Mouse (Mus musculus) hindbrain, embryonic 10.5 days (tissue): ENCODE results near the gene Mturn. TPM values are rescaled to one million over a fixed set of nuclear protein-coding genes. Genes with fewer than 3 reads are reported as not detected.

Experiments used
- DNase-seq: peaks from one replicate; pipeline ENCODE4 v3.0.0-alpha.2; 2017; ENCODE audit warnings: low spot score
- H3K27ac ChIP-seq: fragments of 300-500 bp; sonication (generic); 2 replicates; pipeline ENCODE4 v1.5.1; 2016; ENCODE audit warnings: mild to moderate bottlenecking, moderate library complexity
- H3K27me3 ChIP-seq: fragments of 300-500 bp; sonication (generic); 2 replicates; pipeline ENCODE4 v1.6.1; 2016; ENCODE audit warnings: mild to moderate bottlenecking; ENCODE audit not compliant: poor library complexity, insufficient read depth, severe bottlenecking
- H3K36me3 ChIP-seq: fragments of 300-500 bp; sonication (generic); 2 replicates; pipeline ENCODE4 v1.6.1; 2016; ENCODE audit warnings: mild to moderate bottlenecking, moderate library complexity
- H3K4me1 ChIP-seq: fragments of 300-500 bp; sonication (generic); replicated peaks from 2 replicates; pipeline ENCODE4 v1.6.1; 2016; ENCODE audit warnings: mild to moderate bottlenecking
- H3K4me3 ChIP-seq: fragments of 300-500 bp; sonication (generic); 2 replicates; pipeline ENCODE4 v1.5.1; 2016; ENCODE audit warnings: mild to moderate bottlenecking, moderate library complexity
- H3K9me3 ChIP-seq: fragments of 300-500 bp; sonication (generic); 2 replicates; pipeline ENCODE4 v1.6.1; 2016; ENCODE audit warnings: mild to moderate bottlenecking, moderate library complexity
- WGBS: fragments of 180-500 bp; shearing (Covaris S2); methylation state at CpG from one replicate; pipeline ENCODE4 v1.1.7; 2016; 5-methylcytosine and 5-hydroxymethylcytosine counted together
- polyA plus RNA-seq: library from polyadenylated mRNA; unstranded; fragments of >200 nt; fragmentation: Nextera tagmentation; extraction: Ambion mirVana; gene quantifications from 2 replicates; pipeline ENCODE4 v1.2.1, GENCODE M21; 2016

The Mturn gene
- polyA plus RNA-seq, 1 experiment from 2014 or later: 26.4 TPM

DNA sequence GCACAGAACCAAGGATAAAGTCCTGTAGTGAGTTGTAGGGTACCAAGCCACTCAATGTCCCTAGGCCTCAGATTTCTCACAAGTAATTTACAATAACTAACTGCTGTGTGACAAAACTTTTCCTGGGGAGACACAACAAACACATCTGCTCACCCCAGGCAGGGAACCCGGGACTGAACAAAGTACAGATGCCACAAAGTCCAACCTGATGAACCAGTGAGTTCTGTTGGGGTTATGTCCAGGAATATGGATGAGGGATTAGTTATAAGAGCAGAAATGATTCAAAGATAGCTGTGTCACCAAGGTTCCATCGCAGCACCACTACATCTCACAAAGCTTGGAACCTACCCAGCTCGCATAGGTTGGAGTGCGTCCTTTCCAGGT is 39.8 kb downstream of the Mturn start:
- Histone ChIP-seq H3K27me3 (no peaks in the 10 kb centered on the region), H3K4me1 (peaks cover 6% of the 10 kb centered on the region), H3K9me3 (no peaks in the 10 kb centered on the region), H3K36me3 (no peaks in the 10 kb centered on the region), H3K4me3 (no peak overlapping the region), H3K27ac (no peak overlapping the region)
- no peak for DNase-seq
- 93% methylated on average over 4 of the region's 4 CpGs for WGBS

DNA sequence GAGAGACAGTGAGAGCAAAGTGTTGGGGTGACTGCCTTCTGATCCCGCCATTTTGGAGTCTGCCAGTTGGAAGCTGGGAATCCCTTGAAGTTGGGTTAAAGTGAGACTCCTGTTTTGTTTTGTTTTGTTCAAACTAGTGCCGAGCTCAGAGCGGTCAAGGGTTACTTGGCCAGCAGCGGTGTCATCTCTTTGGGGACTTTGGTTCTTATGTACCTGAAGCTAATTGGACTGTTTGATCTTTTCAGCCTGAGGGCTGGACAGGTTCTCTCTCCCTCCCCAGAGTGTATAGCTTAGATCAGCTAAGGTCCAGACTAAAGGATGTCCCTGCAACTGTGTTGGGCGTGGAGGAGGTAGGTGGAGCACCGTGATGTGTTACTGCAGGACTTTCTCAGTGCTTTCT is 44.9 kb downstream of the Mturn start:
- DNase-seq: no peak
- Histone ChIP-seq H3K27me3 (no peaks in the 10 kb centered on the region), H3K27ac (no peak overlapping the region), H3K4me3 (no peak overlapping the region), H3K4me1 (no peaks in the 10 kb centered on the region), H3K36me3 (no peaks in the 10 kb centered on the region), H3K9me3 (no peaks in the 10 kb centered on the region)
- WGBS: 83% methylated on average over 6 of the region's 6 CpGs

DNA sequence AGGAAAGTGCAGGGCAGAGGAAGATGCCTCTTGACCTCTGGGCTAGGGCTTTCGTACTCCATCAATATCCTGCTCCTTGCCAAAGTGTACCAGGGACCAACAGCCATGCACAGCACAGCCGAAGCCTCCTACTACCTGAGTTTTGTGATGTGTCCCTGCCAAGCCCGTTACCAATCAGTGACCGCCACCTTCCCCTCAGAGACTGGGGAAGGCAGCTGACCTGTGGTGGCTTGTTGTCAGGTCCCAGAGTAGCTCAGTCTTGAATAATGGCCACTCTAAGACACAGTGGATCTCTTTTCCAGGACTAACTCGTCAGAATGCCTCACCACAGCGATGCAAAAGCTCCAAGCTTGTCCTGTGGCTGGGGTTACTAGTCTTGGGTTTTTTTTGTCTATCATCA is 45.4 kb downstream of the Mturn start:
- Histone ChIP-seq H3K27me3 (no peaks in the 10 kb centered on the region), H3K4me3 (no peak overlapping the region), H3K36me3 (no peaks in the 10 kb centered on the region), H3K9me3 (no peaks in the 10 kb centered on the region), H3K27ac (no peak overlapping the region), H3K4me1 (no peaks in the 10 kb centered on the region)
- DNase-seq: no peak
- 86% methylated on average over 6 of the region's 6 CpGs for WGBS

DNA sequence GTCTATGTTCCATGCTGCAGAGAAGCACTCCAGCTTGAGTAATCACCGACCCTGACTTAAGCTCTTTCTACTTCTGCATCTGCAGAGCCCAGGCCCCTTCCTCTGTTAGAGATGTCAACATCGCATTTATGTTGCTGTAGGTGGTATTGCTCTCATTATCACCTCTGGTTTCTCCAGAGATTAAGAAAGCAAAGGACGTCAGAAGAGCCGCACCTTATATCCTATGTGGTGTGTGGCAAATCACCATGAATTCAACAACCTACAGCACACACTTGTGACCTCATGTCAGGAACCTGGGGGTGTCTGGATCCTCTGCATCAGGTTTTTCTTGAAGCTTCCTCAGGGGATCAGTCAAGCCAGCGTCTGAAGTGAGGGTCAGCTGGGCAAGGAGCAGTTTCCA is 46.0 kb downstream of the Mturn start:
- WGBS: 84% methylated on average over 5 of the region's 5 CpGs
- no peak for DNase-seq

DNA sequence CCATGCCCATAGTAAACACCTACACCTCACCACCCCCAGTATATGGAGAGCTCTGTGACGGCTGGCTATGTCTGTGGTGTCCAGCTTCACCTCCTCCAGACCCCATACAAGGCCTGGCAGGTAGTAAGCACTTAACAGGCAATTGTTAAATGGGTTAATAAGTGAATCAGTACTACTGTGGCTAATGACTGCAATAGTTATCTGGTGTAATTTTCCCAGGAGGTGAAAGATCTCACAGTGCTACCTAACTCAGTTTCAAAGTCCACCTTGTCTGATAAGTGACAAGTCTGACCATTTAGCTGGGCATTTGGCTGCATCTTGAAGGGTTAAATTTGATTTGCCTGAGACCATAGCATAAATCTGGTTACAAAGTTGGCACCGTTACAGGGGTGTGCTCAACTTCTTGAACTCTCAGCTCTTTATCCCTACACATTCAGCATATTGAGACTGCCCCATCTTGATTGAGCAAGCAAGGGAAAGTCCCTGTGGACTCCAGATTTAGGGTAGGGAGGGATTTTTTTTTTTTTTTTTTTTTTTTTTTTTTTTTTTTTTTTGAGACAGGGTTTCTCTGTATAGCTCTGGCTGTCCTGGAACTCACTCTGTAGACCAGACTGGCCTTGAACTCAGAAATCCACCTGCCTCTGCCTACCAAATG is 48.2 kb downstream of the Mturn start:
- no peak overlapping the region for H3K4me3 ChIP-seq
- H3K27ac ChIP-seq: no peak overlapping the region
- 89% methylated on average over 2 of the region's 2 CpGs for WGBS
- H3K9me3 ChIP-seq: no peaks in the 10 kb centered on the region
- no peaks in the 10 kb centered on the region for H3K36me3 ChIP-seq
- no peaks in the 10 kb centered on the region for H3K27me3 ChIP-seq
- no peaks in the 10 kb centered on the region for H3K4me1 ChIP-seq
- no peak for DNase-seq

More for the DNA sequence above, 46.0 kb downstream of the Mturn start:
- Histone ChIP-seq H3K27ac (no peak overlapping the region), H3K4me1 (no peaks in the 10 kb centered on the region), H3K27me3 (no peaks in the 10 kb centered on the region), H3K36me3 (no peaks in the 10 kb centered on the region), H3K9me3 (no peaks in the 10 kb centered on the region), H3K4me3 (no peak overlapping the region)

DNA sequence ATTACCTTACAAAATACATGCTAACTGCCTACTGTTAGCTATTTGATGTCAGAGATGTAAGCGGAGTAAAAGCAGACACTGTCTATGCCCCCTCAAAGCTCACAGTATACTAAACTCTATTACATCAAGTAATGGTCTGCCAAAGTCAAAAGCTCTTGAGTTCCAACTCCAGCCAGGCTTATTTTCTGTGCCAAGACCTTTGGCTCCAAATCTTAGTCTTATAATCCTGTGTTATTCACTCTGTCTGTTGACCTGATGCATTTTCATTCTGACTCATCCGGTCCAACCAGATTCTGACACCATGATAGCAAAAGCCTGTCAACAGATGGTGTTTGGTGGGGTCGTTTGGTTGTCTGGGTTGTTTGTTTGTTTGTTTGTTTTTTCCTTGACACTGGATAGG is 50.3 kb downstream of the Mturn start:
- 88% methylated on average over 3 of the region's 3 CpGs for WGBS
- no peaks in the 10 kb centered on the region for H3K36me3 ChIP-seq
- no peak overlapping the region for H3K4me3 ChIP-seq
- DNase-seq: no peak
- no peaks in the 10 kb centered on the region for H3K27me3 ChIP-seq
- no peaks in the 10 kb centered on the region for H3K4me1 ChIP-seq
- H3K27ac ChIP-seq: no peak overlapping the region
- H3K9me3 ChIP-seq: no peaks in the 10 kb centered on the region

DNA sequence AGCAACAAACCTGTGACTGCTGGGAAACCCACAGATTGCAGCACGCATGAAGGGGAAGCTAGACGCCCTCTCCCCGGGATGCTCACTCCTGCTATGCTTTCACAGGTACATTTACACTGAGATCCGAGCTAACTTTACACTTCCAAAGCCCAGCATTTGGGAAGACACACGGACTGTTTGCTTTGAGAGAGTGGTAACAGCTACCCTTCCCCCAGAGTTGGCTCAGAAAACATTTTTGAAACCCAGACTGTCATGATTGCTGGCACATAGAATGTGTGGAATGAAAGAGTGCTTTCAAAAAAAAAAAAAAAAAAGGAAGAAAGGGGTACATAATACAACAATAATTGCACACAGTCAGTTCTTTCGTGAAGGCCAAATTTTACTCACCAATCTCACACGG is 51.3 kb downstream of the Mturn start:
- DNase-seq: no peak
- Histone ChIP-seq H3K27ac (no peak overlapping the region), H3K36me3 (no peaks in the 10 kb centered on the region), H3K4me1 (no peaks in the 10 kb centered on the region), H3K27me3 (no peaks in the 10 kb centered on the region), H3K4me3 (no peak overlapping the region), H3K9me3 (no peaks in the 10 kb centered on the region)
- 73% methylated on average over 7 of the region's 7 CpGs for WGBS

DNA sequence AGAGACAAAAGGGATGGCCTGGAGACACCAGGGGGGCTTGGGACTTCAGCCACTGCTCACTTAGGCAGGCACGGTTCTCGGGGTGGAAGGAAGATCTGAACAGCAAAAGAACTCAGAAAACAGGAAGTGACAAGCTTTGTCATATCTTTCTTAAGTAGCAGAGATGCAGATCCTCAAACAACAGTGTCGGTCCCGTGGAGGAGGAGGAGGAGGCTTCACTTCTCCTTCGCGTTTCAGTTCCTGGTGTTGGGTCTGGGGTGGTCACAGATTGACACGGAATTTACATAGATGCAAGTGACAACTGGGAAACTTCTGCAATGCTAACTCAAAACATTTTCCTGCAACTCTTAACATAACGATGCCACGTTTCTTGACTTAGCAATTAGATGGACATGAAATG is 54.7 kb downstream of the Mturn start:
- 74% methylated on average over 9 of the region's 9 CpGs for WGBS
- H3K27me3 ChIP-seq: no peaks in the 10 kb centered on the region
- no peaks in the 10 kb centered on the region for H3K9me3 ChIP-seq
- H3K36me3 ChIP-seq: no peaks in the 10 kb centered on the region
- DNase-seq: no peak
- H3K27ac ChIP-seq: no peak overlapping the region
- no peak overlapping the region for H3K4me3 ChIP-seq
- no peaks in the 10 kb centered on the region for H3K4me1 ChIP-seq

DNA sequence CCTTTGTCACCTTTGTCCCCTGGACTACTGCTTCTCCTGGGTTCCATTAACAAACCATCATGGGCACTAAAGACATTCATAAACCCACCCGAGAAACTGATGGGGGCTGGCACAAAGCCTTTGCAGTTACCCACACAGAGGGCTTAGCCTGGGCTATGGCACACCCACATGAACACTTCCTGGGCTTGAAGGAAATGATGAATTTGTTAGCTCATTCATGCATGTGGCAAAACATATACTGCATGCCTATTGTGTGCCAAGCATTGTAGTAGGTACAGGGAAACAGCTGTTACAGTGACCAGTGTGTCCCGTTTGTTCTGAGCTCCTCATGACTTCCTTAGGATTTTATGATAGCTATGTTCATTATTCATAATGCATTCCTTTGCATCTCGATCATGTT is 55.8 kb downstream of the Mturn start:
- Histone ChIP-seq H3K27ac (no peak overlapping the region), H3K4me3 (no peak overlapping the region), H3K9me3 (no peaks in the 10 kb centered on the region), H3K36me3 (no peaks in the 10 kb centered on the region), H3K27me3 (no peaks in the 10 kb centered on the region), H3K4me1 (no peaks in the 10 kb centered on the region)
- DNase-seq: no peak
- WGBS: 88% methylated on average over 3 of the region's 3 CpGs

DNA sequence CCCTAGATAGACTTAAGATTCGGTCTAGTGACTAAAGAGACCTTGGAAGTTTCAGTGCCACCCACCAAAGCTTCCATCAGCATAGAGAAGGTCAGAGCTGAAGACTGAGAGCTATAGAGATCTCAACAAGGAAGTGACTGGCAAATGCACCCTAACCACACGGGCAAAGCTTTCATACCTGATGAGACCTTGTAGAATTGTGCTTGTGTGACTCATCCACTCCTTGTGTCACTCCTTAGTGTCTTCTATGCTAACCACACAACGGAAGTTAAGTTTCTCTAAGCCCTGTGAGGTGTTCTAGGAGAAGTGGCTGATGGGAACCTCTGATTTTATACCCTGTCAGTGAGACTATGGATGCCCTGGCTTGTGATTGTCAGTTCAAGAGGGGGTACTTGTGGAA is 56.3 kb downstream of the Mturn start:
- Histone ChIP-seq H3K9me3 (no peaks in the 10 kb centered on the region), H3K4me3 (no peak overlapping the region), H3K4me1 (no peaks in the 10 kb centered on the region), H3K27ac (no peak overlapping the region), H3K36me3 (no peaks in the 10 kb centered on the region), H3K27me3 (no peaks in the 10 kb centered on the region)
- 84% methylated on average over 3 of the region's 3 CpGs for WGBS
- DNase-seq: no peak

DNA sequence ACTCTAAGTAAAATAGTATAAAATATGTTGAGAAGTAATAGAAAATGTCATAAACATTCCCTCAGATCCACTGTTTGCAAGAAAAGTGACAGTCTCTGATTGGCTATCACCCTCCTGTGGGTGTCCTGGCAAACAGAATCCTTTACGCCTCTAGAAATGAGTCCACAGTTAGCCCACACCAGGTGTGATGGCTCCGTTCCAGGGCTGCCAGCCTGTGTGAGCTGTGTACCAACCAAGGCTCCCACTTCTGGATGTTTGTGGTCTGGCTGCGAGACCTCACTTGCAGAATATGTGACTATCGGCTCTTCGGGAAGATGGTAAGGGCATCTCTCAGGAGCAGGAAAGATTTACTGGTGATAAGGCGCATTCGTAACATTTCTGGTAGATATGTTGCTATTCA is 67.6 kb downstream of the Mturn start:
- no peaks in the 10 kb centered on the region for H3K4me1 ChIP-seq
- no peak overlapping the region for H3K27ac ChIP-seq
- no peaks in the 10 kb centered on the region for H3K36me3 ChIP-seq
- no peaks in the 10 kb centered on the region for H3K9me3 ChIP-seq
- DNase-seq: no peak
- WGBS: 96% methylated on average over 7 of the region's 7 CpGs
- H3K4me3 ChIP-seq: no peak overlapping the region
- no peaks in the 10 kb centered on the region for H3K27me3 ChIP-seq

DNA sequence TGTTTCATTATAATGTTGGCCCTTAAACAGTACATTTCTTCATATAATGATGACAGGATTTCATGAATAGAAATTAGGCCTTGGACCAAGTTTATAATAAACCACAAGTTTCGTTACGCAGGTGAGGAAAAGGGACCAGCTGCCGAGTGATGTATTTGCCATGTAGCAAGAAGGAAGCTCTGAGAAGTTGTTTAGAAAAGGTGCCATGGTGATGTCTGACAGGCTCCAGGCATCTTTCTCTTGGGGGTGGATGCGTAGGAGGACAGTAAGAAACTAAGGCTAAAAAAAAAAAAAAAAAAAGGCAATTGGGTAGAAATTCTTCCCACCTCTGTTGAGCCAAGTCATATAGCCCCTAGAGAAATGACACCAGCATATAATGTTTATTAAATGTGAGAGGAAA is 70.2 kb downstream of the Mturn start:
- 91% methylated on average over 4 of the region's 4 CpGs for WGBS
- Histone ChIP-seq H3K4me1 (no peaks in the 10 kb centered on the region), H3K27me3 (no peaks in the 10 kb centered on the region), H3K27ac (no peak overlapping the region), H3K4me3 (no peak overlapping the region), H3K9me3 (no peaks in the 10 kb centered on the region), H3K36me3 (no peaks in the 10 kb centered on the region)
- no peak for DNase-seq

DNA sequence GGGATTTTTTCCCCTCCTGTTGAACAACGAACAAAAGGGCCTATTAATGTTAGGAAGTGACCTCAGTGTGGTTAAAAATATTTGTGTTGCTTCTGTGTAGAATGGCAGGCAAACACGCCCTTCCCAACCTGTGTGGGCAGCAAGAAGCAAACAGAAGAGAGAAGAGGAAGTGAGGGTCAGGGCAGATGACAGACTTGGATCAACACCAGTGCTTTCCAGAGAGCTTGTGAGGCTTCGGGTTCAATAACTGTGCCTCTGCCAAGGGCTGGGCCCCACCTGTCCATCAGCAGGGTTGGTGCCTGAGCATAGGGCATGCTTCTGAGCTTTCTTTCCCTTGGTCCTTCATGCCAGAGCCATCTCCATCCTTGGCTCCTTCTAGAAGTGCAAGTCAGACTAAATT is 70.7 kb downstream of the Mturn start:
- H3K9me3 ChIP-seq: no peaks in the 10 kb centered on the region
- H3K36me3 ChIP-seq: no peaks in the 10 kb centered on the region
- 71% methylated on average over 3 of the region's 3 CpGs for WGBS
- no peaks in the 10 kb centered on the region for H3K27me3 ChIP-seq
- H3K4me1 ChIP-seq: no peaks in the 10 kb centered on the region
- DNase-seq: no peak
- no peak overlapping the region for H3K27ac ChIP-seq
- H3K4me3 ChIP-seq: no peak overlapping the region
